In genomic region chr5:132881170-132881569, GRCm38 (mm10) we compare ENCODE assay signal across 14 mouse cellular contexts.
"Had no signal": no experiment of that assay in that cellular context is flagged by ENCODE, and none has a peak within 500 bp of the region (broad histone marks: within the 10 kb centered on the region; RNA-seq: fewer than 3 reads in every experiment).

No protein-coding gene starts in this region.

- DNase-seq: kidney, adult 11 months; kidney, adult 9 months; kidney, postnatal 36 days; liver; lung, adult 18-20 months; retina, postnatal 1 day; right cerebral cortex, postnatal 14 days; thymus, postnatal 4 days had no signal

- ATAC-seq: midbrain, embryonic 16.5 days had no signal

- H3K27ac ChIP-seq: kidney, postnatal 0 days; limb, embryonic 12.5 days; liver, embryonic 14.5 days; midbrain, embryonic 12.5 days; neural tube, embryonic 13.5 days had no signal

- H3K4me3 ChIP-seq: limb, embryonic 12.5 days; midbrain, embryonic 12.5 days; neural tube, embryonic 13.5 days had no signal
